Mouse (Mus musculus): Measurements from ENCODE around the gene Hdac7.
A peak's percentile ranks its signal among the peaks of the same experiment; 100 is the strongest.

The Hdac7 gene

DNA sequence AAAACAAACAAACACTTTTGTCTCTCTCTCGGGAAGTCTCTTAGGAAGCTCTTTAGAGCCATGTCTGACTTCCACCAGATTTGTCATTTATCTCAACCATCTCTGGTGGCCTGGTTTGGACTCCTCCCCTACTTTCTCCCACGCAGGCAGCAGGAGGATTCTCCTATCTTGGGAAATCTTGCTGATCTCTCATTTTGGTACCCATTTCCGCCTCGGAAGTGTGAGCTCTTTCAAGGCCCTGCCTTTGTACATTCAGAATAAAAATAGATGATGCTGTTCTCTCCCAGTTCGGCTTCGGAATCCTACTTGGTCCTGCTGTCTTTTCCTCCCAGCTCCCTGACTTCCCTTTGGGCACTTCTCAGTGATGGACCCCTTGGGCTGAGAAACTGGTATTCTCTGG lies 10.2 kb upstream of the Hdac7 start:
- peak; percentile 67 for DNase-seq

DNA sequence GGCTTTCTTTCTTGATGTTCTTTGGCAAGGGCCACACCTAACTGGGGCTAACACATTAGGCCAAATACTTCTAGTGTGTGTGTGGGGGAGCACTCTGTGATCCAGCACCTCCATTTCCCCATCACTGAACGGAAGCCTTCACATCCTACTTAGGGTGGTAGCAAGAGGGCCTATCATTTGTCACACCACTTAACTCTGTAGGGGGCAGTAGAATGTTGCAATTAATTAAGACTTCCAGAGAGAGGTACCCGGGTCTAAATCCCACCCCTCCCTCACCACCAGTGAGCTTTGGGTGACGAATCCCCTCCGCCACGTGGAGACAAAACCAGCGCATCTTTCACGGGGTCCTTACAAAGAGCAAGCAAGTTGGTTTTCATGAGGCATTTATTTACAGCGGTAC lies 9.8 kb upstream of the Hdac7 start:
- no peak for DNase-seq

DNA sequence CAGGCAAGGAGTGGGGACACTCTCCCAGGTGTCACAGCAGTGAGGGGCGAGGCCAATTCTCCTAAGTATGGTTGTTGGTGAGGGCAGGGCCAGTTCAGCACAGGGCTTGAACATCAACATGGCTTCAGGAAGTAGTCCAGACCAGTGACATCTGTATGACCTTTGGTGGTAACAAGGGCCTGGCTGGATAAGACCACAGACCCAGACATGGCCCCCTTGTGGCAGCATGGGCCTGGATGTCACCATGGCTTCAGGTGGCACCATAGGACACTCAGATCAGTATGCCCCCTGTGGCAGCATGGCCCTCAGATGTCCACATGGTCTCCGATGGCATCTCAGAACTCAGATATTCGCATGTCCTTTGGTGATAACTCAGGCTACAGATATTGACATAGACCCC lies 8.0 kb upstream of the Hdac7 start:
- no peak for DNase-seq

DNA sequence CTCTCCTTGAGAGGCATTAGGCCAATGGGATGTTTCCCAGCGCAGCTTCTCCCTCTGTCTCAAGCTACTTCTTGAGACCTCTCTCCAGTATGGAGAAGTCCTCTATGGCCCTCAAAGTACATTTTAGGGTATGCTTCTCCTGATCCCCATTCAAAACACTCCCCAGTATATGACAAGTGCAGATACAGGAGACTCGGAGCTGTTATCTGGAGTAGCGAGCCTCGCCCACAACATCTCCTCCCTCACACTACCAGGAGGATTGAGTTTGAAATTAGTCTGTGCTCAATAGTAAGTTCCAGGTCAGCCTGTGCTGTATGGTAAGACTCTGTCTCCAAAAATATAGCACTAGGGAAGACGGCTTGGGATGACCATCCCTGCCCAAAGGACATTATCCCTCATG lies 6.7 kb upstream of the Hdac7 start:
- DNase-seq, result no peak

DNA sequence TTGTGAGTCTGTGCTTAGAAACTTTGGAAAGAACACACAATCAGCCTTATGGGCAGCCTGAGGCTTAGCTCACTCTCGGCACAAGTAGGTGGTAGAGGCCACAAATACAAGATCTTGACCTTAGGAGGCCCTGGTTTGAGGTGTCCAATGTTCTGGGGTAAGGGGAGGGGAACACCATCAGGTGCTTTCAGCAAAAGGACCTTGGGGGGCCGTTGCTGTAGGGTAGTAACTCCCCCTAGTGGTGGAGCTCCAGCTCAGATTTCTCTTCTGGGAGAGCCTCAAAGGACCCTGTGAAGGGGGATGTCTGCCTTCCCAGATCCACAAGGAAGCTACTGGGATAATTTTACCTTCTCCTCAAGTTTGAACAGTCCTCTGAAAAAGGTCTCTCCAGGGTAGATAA lies 6.1 kb upstream of the Hdac7 start:
- DNase-seq, result no peak

DNA sequence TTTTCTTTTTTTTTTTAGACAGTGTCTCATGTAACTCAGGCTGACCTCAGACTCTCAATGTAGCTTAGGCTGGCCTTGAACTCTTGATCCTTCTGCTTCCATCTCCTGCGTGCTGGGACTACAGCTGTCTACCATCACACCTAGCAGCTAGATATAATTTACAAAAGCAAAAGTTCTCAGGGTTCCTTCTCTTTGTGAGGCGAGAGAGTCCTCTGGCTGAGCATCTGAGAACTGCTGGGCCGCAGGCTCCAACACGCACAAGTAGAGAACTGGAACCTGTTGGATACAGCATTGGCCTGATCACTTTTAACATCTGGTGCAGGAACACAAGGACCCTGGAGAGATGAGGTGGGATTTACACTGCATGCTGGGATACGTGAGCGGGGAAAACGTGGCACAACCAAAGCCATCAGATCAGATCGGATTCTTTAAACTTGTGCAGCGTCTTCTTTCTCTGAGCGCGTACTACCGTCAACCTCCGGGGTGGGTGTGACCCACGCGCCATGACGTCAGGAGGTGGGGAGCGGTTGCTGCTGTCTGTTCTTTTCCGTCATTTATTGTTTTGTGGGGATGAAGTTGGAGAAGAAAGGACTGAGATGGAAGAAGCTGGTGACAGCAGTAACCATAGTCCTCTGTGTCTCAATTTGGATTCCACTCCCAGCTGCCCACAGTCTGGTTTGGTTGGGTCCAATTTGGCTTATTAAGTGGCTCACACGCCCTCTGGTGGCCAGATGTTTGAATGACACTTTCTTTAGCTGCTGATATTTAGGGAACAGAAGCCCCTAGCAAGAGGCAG lies 5.0 kb upstream of the Hdac7 start:
- DNase-seq, result peak; percentile 85

DNA sequence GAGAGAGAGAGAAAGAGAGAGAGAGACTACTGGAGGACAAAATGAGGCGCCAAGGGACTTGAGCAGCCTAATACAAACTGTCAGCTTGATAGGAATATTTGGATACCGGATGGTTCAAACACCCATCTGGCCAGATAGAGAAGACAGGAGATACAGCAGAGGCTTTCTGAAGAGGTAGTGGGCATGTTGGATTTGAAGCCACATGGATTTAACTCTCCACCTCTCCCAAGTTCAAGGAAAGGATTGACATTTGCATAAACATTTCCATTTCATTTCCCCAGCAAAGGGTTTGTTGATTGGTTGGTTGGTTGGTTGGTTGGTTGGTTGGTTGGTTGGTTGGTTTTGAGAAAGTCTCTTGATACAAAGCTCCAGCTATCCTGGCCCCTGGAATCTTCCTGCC lies 3.6 kb upstream of the Hdac7 start:
- no peak for DNase-seq

DNA sequence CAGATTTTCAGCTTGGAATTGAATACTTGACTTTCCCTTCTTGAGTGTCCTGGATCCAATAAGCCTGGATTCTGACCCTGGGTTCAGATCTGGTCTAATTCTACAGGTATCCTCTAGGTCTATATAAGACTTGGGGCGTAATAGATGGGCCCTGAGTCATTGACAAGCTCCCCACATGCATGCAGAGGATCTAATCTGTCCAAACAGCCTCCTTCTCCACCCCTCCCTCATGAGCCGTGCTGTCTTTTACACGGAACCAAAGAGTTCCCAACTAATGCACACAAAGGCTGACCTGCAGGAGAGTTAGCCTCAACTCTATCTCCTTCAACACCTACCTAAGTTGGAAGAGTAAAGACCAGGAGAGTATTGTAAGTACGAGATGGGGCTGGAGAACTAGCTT lies 3.0 kb upstream of the Hdac7 start:
- no peak for DNase-seq

DNA sequence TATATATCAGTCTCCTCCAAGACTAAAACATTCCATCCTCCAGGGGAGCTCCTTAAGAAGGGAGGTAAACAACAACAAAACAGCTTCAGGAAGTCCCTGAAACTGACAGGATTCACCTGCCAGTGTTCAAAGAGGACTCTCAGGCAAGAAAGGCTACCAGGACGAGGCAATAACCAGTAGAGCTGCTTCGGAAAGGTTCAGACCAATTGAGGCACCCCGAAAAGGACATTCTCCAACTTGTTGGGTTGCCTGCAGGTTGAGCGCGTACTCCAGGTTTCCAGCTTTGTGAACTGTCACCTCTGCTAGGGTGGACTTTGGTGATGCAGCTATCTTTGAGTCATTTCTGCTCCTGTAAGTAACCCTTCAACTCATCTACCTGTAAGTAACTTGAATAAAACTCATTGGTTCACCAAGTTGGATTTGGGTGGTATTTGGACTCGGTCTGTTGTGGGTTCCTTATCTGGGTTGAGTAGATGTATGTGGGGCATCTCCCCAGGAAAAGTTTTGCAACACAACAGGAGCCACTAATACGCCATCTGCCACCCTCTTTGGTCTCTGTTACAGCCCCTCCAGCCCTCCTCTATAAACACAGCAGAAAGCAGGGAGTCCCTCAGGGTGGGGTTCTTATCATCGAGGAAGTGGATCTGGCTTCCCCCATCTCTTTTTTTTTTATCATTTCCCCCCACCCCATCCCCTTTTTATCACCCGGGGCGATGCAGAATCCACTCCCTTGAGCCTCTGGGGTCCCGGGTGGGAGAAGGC lies 2.0 kb upstream of the Hdac7 start:
- no peak for DNase-seq

DNA sequence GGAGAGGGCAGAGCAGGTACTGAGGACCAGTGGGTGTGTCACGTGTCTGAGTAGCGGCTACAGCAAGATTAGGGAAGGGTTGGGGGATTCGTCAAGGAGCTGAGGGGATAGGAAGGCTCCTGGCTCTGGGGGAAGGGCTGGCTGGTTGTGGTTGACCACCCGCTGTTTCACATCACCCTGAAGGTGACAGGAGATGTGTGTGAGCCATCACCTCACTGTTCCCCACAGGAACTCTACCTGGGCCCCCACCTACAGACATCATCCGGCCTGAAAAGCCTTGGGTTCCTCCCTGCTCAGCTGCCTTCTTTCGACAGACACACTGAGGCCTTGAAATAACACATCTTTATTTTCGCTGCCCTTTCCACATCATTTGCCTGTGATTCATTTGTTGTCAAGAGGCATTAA lies 1.1 kb downstream of the Hdac7 start:
- DNase-seq, result no peak

DNA sequence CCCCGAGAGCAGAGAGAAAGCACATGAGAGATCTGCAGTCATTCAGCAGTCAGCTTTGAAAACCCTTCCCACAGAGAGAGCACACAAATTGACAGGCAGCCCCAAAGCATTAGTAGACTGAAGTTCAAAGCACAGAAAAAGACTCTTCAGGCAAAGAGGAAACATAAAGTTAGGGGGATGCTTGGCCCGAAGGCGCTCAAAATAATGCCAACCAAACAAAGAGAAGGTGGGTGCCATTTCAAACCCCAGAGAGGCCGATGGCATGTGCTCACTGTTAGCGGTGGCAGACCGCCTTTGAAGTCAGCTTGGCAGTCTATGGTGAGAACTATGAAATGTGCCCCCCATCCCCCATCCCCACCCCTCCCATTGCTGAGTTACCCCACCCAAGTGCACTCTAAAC lies 2.2 kb downstream of the Hdac7 start:
- no peak for DNase-seq

DNA sequence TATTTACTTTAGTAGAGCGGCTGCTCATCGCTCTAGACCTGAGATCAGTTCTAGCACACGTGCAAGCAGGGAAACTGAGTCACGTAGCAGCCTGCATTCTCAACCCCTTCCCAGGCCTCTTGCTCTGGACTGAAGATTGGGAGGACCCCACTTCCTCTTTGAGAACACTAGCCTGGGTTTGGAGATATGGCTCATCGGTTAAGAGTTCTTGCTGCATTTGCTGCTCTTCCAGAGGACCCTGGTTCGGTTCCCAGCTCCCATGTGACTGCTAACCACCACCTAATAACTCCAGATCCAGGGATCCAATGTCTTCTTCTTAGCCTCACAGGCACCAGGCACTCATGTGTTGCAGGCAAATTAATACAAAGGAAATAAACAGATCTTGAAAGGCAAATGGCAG lies 2.9 kb downstream of the Hdac7 start:
- no peak for DNase-seq

DNA sequence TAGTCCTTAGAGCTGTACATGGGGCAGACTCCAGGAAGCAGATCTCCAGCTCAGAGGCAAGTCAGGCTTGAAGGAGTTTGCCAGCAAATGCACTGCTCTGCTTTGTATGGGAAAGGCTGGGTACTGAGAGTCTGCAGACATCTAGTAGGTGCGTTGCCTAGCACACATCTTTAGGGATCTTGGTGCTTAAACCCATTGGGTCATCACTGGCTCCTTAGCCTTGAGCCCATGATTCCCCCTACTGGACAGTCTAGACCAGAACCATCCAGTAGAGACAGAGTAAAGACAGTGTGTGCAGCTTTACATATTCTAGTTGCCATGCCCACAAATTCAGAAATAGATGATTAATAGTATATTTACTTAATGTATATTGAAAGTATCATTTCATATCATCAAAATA lies 3.5 kb downstream of the Hdac7 start:
- DNase-seq, result no peak

DNA sequence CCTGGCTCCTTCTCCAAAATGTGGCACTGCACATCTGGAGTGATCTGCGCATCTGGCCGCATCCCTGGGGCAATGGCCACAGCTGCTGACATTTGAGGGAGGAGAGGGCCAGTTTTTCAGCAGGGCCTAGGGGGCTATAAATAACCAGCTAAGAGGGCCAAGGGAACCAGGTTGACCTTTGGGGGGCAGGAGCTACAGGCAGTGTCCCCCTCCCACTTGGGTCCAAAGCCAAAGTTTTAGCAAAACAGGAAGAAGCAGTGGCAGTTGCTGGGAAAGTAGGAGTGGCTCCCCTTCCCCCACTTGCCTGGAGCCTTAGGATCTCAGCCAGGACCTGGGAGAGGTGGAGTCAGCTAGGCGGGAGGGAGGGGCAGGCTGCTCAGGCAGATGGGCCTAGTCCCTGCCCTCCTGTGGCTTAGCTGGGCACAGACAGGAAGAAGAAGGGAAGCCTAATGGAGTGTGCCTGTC lies 4.3 kb downstream of the Hdac7 start:
- no peak for DNase-seq

DNA sequence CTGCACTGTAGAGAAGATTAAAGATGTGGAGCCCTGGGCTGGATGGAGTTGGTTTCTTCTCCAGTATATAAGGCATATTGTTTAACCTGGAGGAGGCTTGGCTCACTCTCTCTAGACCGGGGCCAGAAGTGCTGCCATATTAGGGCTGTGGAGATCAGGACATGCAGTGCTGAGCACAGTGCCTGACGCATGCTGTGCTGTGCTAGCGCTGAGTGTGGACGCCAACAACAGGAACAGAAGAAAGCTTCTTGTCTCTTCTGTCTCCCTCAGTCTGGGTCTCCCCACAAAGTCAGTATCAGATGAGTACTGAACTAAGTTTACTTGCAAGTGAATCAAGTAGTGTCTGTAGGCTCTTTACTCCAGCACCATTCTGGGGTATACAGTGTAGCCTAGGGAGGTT lies 4.8 kb downstream of the Hdac7 start:
- no peak for DNase-seq

DNA sequence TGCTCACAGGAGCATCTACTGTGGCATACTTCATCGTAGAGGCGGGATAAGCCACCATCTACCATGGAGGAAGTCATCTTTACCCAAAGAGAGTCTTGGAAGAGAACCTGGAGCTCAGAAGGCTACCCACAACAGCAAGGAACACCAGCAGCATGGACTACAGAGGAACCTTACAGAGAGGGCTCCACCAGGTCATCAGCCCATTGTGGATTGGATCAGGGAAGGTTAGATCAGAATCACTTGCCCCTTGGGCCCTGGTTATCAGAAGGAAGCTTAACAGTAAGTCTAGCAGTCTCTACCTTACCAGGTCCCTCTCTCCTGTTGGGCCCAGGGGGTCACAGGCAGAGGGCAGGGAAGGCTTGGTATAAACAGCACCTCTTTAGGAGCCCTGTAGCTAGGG lies 5.3 kb downstream of the Hdac7 start:
- DNase-seq, result no peak

DNA sequence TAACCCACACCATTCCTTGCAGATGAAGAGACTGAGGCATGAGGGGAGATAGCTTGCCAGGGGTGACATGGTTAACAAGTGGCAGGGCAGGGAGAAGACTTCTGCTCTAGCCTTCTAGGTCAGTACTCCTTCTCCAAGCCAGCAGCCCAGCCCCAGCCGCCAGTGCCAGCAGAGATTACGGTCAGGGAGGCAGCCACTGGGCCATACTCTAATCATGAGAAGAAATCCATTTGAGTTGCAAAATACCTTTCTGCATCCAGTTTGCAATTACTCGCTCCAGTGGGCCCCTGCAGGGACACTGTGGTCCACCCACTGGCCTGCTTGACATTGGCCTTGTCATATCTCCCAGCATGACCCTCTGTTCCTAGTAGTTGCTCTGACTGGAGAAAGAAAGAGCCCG lies 5.9 kb downstream of the Hdac7 start:
- no peak for DNase-seq

DNA sequence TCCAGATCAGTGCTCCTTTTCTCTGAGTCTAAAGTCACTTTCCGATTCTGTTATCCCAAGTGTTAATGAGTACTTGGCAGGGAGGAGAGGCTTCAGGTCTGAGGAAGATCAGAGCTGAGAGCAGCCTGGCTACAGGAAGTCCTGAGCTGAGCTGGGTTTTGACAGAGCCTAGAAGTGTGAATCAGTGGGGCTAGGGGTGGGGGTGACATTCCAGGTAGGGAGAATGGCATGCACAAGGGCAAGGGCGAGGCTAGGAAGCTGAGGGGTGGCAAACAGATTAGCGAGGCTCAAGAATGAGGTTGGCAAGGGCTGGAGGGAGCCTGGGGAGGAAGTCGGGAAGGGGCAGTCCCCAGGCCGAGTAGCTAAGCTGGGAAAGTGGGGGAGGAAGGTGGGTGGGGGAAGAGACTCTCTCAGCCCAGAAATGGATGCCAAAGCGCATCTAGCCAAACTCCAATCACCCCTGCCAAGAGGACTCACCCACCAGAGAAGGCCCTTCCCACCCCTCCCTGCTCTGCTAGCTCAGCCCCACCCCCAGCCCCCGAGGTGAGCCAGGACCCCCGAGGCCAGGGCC lies 6.7 kb downstream of the Hdac7 start:
- no peak for DNase-seq

DNA sequence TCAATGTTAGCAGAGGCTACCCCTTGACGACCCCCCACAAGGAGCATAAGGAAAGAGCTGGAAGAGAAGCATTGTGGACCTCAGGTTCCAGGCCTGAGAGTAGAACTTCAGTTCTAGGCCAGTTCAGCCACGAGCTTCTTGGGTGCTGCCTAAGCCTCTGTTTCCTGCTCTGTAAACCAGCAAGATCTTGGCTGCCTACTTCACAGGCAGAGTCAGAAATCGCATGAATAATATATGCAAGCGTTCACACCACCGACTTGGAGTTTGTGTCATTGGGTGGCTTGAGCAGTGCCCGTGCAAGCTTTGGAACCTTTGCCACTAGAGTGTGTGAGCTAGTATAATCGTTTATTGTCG lies 7.4 kb downstream of the Hdac7 start:
- no peak for DNase-seq

DNA sequence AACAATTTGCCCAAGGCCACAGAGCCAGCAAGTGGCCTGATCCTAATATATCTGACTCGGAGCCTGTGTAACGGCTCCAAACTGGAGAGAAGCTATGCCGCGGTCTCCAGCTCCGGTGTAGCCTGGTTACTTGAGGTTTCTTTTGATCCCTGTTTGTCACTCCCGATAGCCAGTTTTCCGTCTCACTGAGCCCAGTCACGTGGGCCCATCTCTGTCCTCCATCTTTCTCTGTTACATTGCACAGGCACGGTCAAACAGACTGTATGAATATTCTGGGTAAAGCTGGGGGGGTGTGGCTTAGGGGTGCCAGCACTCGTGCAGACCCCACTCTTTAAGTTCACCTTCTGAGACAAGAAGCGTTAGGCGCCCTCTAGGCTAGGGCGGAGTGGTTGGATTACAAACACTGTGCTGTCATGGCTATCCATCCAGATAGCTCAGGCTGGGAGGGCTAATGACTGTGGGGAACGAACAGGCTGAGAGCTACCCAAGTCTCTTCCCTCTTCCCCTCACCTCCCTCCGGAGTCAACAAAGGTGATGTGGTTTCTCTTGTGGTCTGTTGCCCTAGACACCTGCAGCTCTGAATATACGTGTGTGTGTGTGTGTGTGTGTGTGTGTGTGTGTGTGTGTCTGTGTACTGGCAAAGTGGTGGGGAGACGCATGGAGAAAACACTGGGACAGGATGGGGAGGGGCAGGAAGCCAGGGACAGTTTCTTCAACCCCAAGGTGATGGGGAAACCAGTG lies 8.0 kb downstream of the Hdac7 start:
- no peak for DNase-seq

DNA sequence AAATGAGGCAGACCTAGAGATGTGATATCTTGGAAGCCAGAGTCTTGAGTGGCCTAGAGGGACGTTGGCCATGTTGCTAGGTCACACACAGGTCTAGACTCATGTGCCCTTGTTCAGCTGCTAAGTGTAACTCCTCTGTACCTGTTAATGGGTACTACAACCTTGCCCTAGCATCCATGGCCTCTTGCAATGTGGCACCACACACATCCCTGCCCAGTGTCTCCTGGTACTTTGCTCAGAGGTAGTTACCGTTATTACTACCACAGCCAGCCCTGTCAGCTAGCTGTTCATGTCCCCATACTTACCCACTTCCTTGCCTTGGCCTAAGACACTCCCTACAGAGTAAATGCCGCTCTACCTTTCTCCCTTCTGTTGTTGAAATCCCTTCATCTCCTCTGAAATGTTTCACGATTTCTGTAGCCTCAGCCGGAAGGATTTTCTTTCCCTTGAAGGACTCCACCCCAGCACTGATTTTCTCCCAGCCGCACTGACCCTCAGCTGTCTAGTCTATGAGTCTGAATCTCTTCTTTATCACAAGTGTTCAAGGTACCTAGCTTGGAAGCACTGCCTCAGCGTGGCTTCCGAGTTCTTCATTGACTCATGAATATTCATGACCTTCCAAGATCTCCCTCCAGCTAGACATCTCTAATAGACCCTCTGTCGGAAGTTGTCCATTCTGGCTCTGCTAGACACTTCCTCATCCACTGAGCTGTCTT lies 11.4 kb downstream of the Hdac7 start:
- no peak for DNase-seq

DNA sequence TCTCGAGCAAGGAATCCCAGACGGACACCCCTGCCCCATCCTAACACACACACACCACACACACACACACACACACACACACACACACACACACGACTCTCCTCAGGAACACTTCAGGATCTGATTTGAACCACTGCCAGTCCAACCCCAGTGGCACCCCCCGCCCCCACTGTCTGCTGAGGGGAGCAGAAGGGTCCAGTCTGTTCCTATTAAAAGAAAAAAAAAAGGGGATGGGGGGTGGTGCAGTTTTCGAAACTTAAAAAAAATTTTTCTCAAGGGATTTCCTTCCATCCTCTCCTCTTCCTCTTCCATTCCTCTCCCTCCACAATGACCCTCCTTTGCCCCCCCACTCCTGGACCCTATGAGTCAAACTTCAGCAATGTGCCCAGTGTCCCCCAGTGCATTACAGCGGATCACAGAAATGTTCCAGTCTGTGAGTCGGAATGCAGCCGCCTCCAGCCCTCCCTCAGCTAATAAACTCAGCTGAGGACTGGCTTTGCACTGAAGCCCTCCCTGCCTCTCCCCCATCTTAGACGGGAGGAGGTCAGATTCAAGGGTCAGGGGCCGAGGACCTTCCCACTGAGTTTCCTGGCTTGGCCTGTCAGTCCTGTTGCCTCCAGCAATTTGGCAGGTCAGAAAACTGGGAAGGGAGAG lies 12.2 kb downstream of the Hdac7 start:
- no peak for DNase-seq
